Comparison of ENCODE assay signal across 8 mouse cellular contexts in the genomic region with DNA sequence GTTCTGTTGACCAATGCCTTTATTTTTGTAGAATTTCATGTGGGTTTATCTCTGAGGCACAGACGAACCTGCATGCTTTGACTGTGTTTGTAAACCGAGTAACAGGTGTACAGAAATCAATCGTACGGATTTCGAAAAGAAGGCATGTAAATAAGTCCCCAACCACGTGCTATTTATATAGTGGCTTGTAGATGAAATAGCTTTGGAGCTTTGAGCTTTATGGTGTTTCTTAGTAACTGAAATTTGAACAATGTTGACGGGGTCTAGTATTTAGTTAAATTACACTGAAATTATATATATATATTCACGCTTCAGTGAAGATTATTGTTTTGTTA. TPM values are rescaled to one million over a fixed set of nuclear protein-coding genes. Genes with fewer than 3 reads are reported as not detected.
DNase-seq lines count a peak whose midpoint lies in the region; ATAC-seq and TF ChIP-seq lines count a peak whose summit lies in the region.

No protein-coding gene starts in this region.

- no peak for TF ChIP-seq CTCF in gastrocnemius, adult 2 months (IDR thresholded peaks at IDR 0.05)
- TF ChIP-seq CTCF in thymus, adult 2 months (IDR thresholded peaks at IDR 0.05; ENCODE audit: borderline replicate concordance, control insufficient read depth, extremely low read depth, insufficient read depth, low read length, poor library complexity): no peak

- H3K4me2 ChIP-seq in liver, embryonic 13.5 days: peak overlapping the region; percentile 78

- DNase-seq in gastrocnemius, adult 2 months: no peak
- no peak for DNase-seq in gastrocnemius, postnatal 14 days
- DNase-seq in thymus, adult 2 months: no peak
- DNase-seq in thymus, postnatal 14 days: no peak
- DNase-seq in liver, embryonic 13.5 days: no peak
- DNase-seq in ovary, postnatal 10 days (ENCODE audit: low spot score): no peak
- DNase-seq in frontal cortex, adult 2 months (ENCODE audit: extremely low spot score in 1 of 2, low spot score in 1 of 2): no peak

- H3K36me3 ChIP-seq in thymus, adult 2 months (ENCODE audit: control insufficient read depth, insufficient read depth, low read length): no peaks in the 10 kb centered on the region
- H3K36me3 ChIP-seq in liver, embryonic 13.5 days: peaks cover 16% of the 10 kb centered on the region

- H3K9ac ChIP-seq in liver, embryonic 13.5 days: peak overlapping the region; percentile 73

- 12% methylated on average over 8 of the region's 8 CpGs for WGBS in thymus, adult 2 months
- 3% methylated on average over 8 of the region's 8 CpGs for WGBS in liver, embryonic 13.5 days (ENCODE audit: insufficient replicate concordance)

- H3K4me3 ChIP-seq in gastrocnemius, adult 2 months: peak overlapping the region; percentile 76
- peak overlapping the region; percentile 94 for H3K4me3 ChIP-seq in thymus, adult 2 months (ENCODE audit: control insufficient read depth, insufficient read depth, low read length)
- peak overlapping the region; percentile 82 for H3K4me3 ChIP-seq in liver, embryonic 13.5 days (replicated peaks)

- peaks cover 6% of the 10 kb centered on the region for H3K4me1 ChIP-seq in thymus, adult 2 months (replicated peaks; ENCODE audit: control insufficient read depth, insufficient read depth, low read length)
- H3K4me1 ChIP-seq in liver, embryonic 13.5 days (replicated peaks): peaks cover 16% of the 10 kb centered on the region

- intact Hi-C loops in gastrocnemius, adult 2 months (cut with DNase I): loop anchor here (5.0 to 10.0 kb wide), 3 partner anchors 264 to 1134 kb away; a partner anchor contains a TSS
- intact Hi-C loops in gastrocnemius, postnatal 14 days (cut with DNase I; ENCODE audit: low total_unique reads): loop anchor here (10.0 kb wide), 1 partner anchor 114 kb away; a partner anchor contains a TSS

- TF ChIP-seq POLR2A in thymus, adult 2 months (IDR thresholded peaks at IDR 0.05; ENCODE audit: control insufficient read depth, extremely low read depth, insufficient read depth, low read length, poor library complexity): no peak

- H3K27ac ChIP-seq in gastrocnemius, adult 2 months: peak overlapping the region; percentile 84; the same call in 1 of the 2 replicates
- no peak overlapping the region for H3K27ac ChIP-seq in thymus, adult 2 months (ENCODE audit: control insufficient read depth, insufficient read depth, low read length)
- H3K27ac ChIP-seq in liver, embryonic 13.5 days: no peak overlapping the region

- no peaks in the 10 kb centered on the region for H3K27me3 ChIP-seq in thymus, adult 2 months (ENCODE audit: control insufficient read depth, insufficient read depth, low read length)
- no peaks in the 10 kb centered on the region for H3K27me3 ChIP-seq in liver, embryonic 13.5 days

- ATAC-seq in liver, embryonic 13.5 days (ENCODE audit: low read depth): no peak
- ATAC-seq in cerebellum, adult (ENCODE audit: insufficient number of reproducible peaks, low FRiP score, low TSS enrichment): no peak

- H3K9me3 ChIP-seq in liver, embryonic 13.5 days (replicated peaks): no peaks in the 10 kb centered on the region

RNA-seq across cellular contexts. Expression of a gene that starts 0.7 kb away (rescaled TPM):
- total RNA-seq in gastrocnemius, adult 2 months (2021): 1 to 10 TPM; 5.4 to 6.0 TPM
- total RNA-seq in gastrocnemius, postnatal 14 days (2021): 1 to 10 TPM; 5.6 to 7.7 TPM
- polyA plus RNA-seq in thymus, adult 2 months (2012; rRNA removed): 15.3 and 17.4 TPM in 2 replicates
- 10.6 and 11.3 TPM in 2 replicates for polyA plus RNA-seq in liver, embryonic 13.5 days (2015; fragmentation: Nextera tagmentation; extraction: Ambion mirVana)
- polyA plus RNA-seq in frontal cortex, adult 2 months (2012; rRNA removed): 13.1 and 14.3 TPM in 2 replicates

RNA-seq across cellular contexts. Expression of a gene that starts 0.8 kb away (rescaled TPM):
- 10 to 100 TPM; 13.4 to 20.2 TPM for total RNA-seq in gastrocnemius, adult 2 months (2021)
- total RNA-seq in gastrocnemius, postnatal 14 days (2021): 10 to 100 TPM; 12.1 to 15.9 TPM
- 4.1 and 5.0 TPM in 2 replicates for polyA plus RNA-seq in thymus, adult 2 months (2012; rRNA removed)
- polyA plus RNA-seq in liver, embryonic 13.5 days (2015; fragmentation: Nextera tagmentation; extraction: Ambion mirVana): 44.7 and 54.2 TPM in 2 replicates
- polyA plus RNA-seq in frontal cortex, adult 2 months (2012; rRNA removed): 38.4 and 38.6 TPM in 2 replicates

RNA-seq across cellular contexts. Expression of a gene that starts 55.0 kb away (rescaled TPM):
- total RNA-seq in gastrocnemius, adult 2 months (2021): under 1 TPM; 0.08 to 0.18 TPM
- 1 to 10 TPM in 1 of 2 experiments, under 1 TPM in 1; 0.44 to 1.1 TPM for total RNA-seq in gastrocnemius, postnatal 14 days (2021)
- 0.87 and 1.2 TPM in 2 replicates for polyA plus RNA-seq in thymus, adult 2 months (2012; rRNA removed)
- polyA plus RNA-seq in liver, embryonic 13.5 days (2015; fragmentation: Nextera tagmentation; extraction: Ambion mirVana): 2.0 and 2.3 TPM in 2 replicates
- polyA plus RNA-seq in frontal cortex, adult 2 months (2012; rRNA removed): 9.5 and 9.8 TPM in 2 replicates
